Mouse (Mus musculus): ENCODE results near the gene Dcun1d2. TPM values are rescaled to one million over a fixed set of nuclear protein-coding genes. Genes with fewer than 3 reads are reported as not detected.
A peak's percentile ranks its signal among the peaks of the same experiment; 100 is the strongest.
"Not testable (repeated sequence)": the region's sequence is repeated elsewhere in the genome, so short reads cannot be mapped to it uniquely, and the experiment has no call there.

The Dcun1d2 gene
- polyA plus RNA-seq (2015; fragmentation: Nextera tagmentation; extraction: Ambion mirVana) = 19.2 and 20.3 TPM in 2 replicates

DNA sequence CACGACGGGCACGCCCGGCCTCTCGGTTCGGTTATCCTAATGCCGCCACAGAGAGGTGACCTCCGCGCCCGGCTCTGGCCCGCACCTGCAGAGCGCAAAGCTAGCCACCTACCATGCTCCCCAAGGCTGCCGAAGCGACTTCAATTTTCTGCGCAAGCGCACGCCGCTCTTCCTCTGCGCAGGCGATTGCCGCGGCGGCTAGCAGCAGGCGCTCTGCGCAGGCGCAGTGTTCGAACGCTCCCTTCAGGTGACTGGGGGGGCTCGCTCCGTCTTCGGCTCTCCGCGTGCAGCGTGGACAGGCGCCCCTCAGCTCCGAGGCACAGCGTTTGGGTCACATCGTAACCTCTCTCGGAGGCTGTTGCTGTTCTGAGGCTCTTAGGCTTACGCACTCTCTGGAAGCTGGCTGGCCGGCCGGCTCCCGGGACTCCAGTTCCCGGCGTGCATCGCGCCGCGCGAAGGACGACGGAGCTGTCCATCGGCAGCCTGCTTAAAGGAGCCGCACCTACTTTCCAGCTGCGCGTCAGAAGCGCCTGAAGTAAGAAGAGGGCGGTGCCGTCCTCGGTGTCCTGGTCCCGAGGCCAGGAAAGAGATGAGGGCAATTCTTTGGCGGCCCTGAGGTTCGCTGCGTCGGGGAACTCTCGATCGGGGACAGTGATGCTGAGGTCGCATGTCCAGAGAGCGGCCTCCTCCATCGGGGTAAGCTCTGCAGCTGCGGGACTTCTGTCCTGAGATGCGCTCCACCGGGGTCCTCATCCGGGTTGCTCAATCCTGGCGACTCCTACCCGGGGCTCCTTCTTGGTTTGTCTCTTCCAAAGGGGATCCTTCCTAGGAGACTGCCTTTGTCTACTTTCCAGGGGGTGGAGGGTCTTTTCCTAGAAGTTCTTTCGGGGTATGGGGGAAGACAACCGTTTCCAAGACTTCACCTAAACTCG, at the start of gene Dcun1d2, which contains the start of gene Tmco3:
Gene Dcun1d2, minus strand, starts transcription at position 440 of the 932 bp plus-strand sequence.
Gene Tmco3, plus strand, starts transcription at position 499 of the 932 bp plus-strand sequence.
- Histone ChIP-seq H3K9ac (peak within 1 kb of the TSS; percentile 68), H3K4me1 (peaks cover 16% of the 10 kb centered on the region; the same call in 1 of the 2 replicates), H3K27me3 (replicated peaks) (no peaks in the 10 kb centered on the region), H3K4me2 (peak within 1 kb of the TSS; percentile 72), H3K9me3 (no peaks in the 10 kb centered on the region), H3K27ac (peak within 1 kb of the TSS; percentile 98), H3K36me3 (0 out of 2 replicates have a peak, but pooled peaks cover 4% of the 10 kb centered on the region), H3K4me3 (replicated peaks) (peak within 1 kb of the TSS; percentile 78)
- under 1% methylated on average over 79 of the region's 79 CpGs for WGBS
- ATAC-seq (ENCODE audit: insufficient read depth, low FRiP score, low read depth) = peak; percentile 92

DNA sequence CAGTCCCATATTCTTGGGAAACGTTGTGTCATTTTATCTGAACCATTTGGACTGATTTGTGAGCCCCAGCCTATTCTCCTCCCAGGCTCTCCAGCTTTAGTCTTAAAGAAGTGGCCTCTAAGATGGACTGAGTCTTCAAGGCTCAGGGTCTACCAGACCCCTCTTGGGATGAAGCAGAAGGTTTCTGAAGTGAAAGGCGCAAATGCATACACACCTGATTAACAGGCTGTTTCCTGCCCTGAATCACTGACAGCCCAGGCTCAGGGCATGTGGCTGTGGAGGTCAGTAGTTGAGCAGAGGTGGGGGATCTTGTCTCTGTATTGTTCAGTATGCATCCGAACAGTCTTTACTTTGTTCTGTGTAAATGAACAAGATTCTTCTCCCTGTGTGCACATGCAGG, 49.7 kb upstream of the Dcun1d2 start:
- no peak for ATAC-seq (ENCODE audit: insufficient read depth, low FRiP score, low read depth)
- Histone ChIP-seq H3K4me3 (replicated peaks) (no peak overlapping the region), H3K4me1 (peaks cover 16% of the 10 kb centered on the region), H3K4me2 (0 out of 2 replicates have a peak overlapping the region, but pooled peaks have one; percentile 82), H3K9ac (no peak overlapping the region), H3K27me3 (replicated peaks) (no peaks in the 10 kb centered on the region), H3K9me3 (no peaks in the 10 kb centered on the region), H3K27ac (no peak overlapping the region; the same call in 1 of the 2 replicates), H3K36me3 (peaks cover 10% of the 10 kb centered on the region)
- 62% methylated on average over 3 of the region's 3 CpGs for WGBS

DNA sequence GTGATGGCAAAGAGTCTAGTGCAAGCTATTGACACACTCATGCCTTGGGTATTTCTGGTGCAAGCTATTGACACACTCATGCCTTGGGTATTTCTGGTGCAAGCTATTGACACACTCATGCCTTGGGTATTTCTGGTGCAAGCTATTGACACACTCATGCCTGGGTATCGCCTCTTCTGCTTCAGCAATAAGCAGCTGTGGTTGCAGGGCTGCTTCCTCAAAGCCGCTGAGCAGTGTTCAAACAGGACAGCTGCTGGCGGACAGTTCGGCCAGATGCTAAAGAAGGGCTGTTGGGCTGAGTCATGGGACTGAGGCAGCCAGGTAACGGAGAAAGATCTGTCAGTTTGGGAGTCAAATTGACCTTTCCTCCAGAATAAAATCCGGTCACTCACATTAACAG, 49.3 kb upstream of the Dcun1d2 start:
- H3K4me3 ChIP-seq (replicated peaks); H3K27me3 ChIP-seq (replicated peaks); H3K4me2 ChIP-seq; ATAC-seq (ENCODE audit: insufficient read depth, low FRiP score, low read depth); H3K36me3 ChIP-seq; H3K9ac ChIP-seq; H3K9me3 ChIP-seq; H3K27ac ChIP-seq: not testable (repeated sequence)
- WGBS = 58% methylated on average over 6 of the region's 6 CpGs
- H3K4me1 ChIP-seq = peaks cover 14% of the 10 kb centered on the region

DNA sequence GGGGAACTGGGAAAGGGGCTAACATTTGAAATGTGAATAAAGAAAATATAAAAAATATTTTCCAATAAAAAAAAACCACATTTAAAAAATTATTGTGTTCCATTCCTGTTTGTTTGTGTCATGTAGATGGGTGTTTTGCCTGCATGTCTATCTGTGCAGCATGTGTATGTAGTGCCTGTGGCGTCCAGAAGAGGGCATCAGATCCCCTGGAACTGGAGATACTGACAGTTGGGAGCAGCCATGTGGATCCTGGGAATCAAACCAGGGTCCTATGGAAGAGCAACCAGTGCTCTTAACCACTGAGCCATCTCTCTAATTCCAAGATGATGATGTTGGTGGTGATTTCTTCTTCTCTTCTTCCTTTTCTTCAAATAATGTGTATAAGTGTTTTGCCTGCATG, 46.7 kb upstream of the Dcun1d2 start:
- no peak for ATAC-seq (ENCODE audit: insufficient read depth, low FRiP score, low read depth)
- H3K4me2 ChIP-seq = no peak overlapping the region
- no peaks in the 10 kb centered on the region for H3K36me3 ChIP-seq
- no peak overlapping the region for H3K27ac ChIP-seq
- H3K9ac ChIP-seq = no peak overlapping the region
- 0 out of 2 replicates have a peak, but pooled peaks cover 3% of the 10 kb centered on the region for H3K4me1 ChIP-seq
- no peaks in the 10 kb centered on the region for H3K27me3 ChIP-seq (replicated peaks)
- no peak overlapping the region for H3K4me3 ChIP-seq (replicated peaks)
- 63% methylated on average over 1 of the region's 1 CpGs for WGBS
- no peaks in the 10 kb centered on the region for H3K9me3 ChIP-seq

DNA sequence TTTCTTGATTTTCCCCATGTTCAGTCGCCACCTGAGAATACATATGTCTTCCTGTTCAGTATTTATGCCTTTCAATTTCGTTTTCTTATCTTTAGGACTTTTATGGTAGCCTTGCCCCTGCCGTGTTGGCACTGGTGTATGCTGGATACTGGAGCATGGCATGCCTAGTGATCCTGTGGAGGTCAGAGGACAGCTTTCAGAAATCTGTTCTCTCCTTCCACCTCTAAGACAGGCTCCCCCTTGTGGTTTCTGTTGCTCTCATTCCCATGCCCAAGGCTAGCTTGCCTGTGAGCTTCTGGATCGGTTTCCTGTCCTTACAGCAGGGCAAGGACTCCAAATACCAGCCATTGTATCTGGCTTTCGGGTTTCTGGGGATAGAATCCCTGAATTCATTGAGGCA, 38.7 kb upstream of the Dcun1d2 start:
- Histone ChIP-seq H3K27me3 (replicated peaks) (no peaks in the 10 kb centered on the region), H3K27ac (no peak overlapping the region), H3K9ac (no peak overlapping the region), H3K4me2 (no peak overlapping the region), H3K4me1 (no peaks in the 10 kb centered on the region), H3K4me3 (replicated peaks) (no peak overlapping the region), H3K36me3 (0 out of 2 replicates have a peak, but pooled peaks cover 5% of the 10 kb centered on the region), H3K9me3 (no peaks in the 10 kb centered on the region)
- WGBS = 28% methylated on average over 5 of the region's 5 CpGs
- no peak for ATAC-seq (ENCODE audit: insufficient read depth, low FRiP score, low read depth)

DNA sequence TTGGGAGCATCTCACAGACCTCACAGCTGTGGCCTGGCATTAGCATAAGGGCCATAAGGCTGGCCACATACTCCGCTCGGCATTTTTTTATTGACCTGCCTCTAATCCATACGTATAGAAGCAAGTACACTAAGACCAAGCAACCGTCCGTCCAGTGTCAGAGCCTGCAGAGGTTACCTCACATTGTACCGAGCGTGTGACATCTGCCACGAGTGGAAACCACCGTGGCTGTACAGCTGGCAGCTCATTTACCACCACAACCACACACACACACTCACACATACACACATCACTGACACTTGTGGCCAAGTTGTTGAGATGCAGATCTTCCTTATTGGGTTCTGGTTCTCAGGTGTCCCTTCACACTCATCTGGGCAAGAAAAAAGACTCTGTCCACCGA, 28.7 kb upstream of the Dcun1d2 start:
- no peak for ATAC-seq (ENCODE audit: insufficient read depth, low FRiP score, low read depth)
- WGBS = 88% methylated on average over 10 of the region's 10 CpGs
- Histone ChIP-seq H3K36me3 (peaks cover 10% of the 10 kb centered on the region), H3K27ac (no peak overlapping the region), H3K4me2 (no peak overlapping the region), H3K27me3 (replicated peaks) (no peaks in the 10 kb centered on the region), H3K9me3 (no peaks in the 10 kb centered on the region), H3K4me1 (no peaks in the 10 kb centered on the region), H3K4me3 (replicated peaks) (no peak overlapping the region), H3K9ac (no peak overlapping the region)

DNA sequence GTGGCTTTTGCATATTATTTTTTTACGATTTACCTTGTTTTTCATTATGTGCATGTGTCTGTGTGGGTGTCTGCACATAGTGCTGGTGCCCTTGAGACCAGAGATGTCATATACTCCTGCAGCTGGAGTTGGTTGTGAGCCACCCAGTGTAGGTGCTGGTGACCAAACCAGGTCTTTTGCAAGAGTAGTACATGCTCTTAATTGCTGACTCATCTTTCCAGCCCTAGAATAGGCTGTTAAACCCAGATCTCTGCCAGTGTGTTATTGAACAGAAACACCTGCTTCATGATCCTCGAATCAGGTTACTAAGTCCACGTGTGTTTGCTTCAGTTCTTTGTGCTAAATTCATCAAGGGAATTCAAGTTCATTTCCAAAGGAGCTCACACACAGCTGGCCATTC, 27.0 kb upstream of the Dcun1d2 start:
- H3K27me3 ChIP-seq (replicated peaks) = no peaks in the 10 kb centered on the region
- no peak overlapping the region for H3K4me2 ChIP-seq
- no peak overlapping the region for H3K27ac ChIP-seq
- WGBS = 81% methylated on average over 3 of the region's 3 CpGs
- no peak overlapping the region for H3K4me3 ChIP-seq (replicated peaks)
- no peaks in the 10 kb centered on the region for H3K4me1 ChIP-seq
- no peak for ATAC-seq (ENCODE audit: insufficient read depth, low FRiP score, low read depth)
- H3K9ac ChIP-seq = no peak overlapping the region
- H3K36me3 ChIP-seq = peaks cover 10% of the 10 kb centered on the region
- H3K9me3 ChIP-seq = no peaks in the 10 kb centered on the region

DNA sequence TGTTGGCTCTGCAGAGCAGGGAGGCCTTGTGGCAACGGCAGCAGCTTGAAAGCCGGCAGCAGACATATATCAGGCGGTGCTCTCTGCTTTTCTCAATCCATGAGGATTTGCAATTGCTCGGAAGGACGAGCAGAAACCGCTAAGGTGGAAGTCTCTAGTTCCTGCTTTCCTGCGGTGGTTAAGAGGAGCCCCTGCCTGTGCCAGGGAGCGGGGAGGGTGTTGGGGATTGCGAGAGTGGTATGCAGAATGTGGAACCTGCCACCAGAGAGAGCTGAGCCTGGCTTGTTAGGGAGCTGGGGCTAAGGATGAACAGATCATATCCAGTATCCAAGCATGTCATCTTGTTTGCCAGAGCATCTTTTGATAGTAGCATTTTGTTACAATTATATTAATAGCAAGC, 19.0 kb upstream of the Dcun1d2 start:
- Histone ChIP-seq H3K9me3 (no peaks in the 10 kb centered on the region), H3K36me3 (peaks cover 22% of the 10 kb centered on the region), H3K9ac (no peak overlapping the region), H3K4me2 (no peak overlapping the region), H3K4me3 (replicated peaks) (no peak overlapping the region), H3K27ac (no peak overlapping the region), H3K4me1 (no peaks in the 10 kb centered on the region), H3K27me3 (replicated peaks) (no peaks in the 10 kb centered on the region)
- no peak for ATAC-seq (ENCODE audit: insufficient read depth, low FRiP score, low read depth)
- WGBS = 79% methylated on average over 9 of the region's 9 CpGs

DNA sequence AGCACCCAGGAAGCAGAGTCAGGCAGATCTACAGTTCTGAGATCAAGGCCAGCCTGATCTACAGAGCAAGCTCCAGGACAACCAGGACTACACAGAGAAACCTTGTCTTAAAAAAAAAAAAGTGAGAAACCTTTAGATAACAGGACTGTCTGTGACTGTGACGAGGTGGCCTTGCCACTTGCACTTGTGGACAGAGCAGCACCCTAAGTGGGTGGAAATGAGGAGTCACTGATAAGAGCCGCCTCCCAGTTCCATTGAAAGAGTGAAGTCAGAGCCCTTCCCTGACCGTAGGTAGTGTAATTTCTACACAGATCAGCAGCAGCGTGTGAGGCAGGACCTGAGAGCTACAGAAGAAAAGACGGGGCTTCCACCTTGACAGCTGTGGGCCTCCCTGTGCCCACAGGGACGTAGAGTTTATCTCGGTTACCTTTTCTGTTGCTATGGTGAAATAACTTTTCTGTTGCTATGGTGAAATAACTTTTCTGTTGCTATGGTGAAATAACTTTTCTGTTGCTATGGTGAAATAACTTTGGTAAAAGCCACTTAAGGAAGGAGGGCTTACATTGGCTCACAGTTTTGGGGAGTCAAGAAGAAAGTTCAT, 18.5 kb upstream of the Dcun1d2 start:
- H3K4me1 ChIP-seq = no peaks in the 10 kb centered on the region

DNA sequence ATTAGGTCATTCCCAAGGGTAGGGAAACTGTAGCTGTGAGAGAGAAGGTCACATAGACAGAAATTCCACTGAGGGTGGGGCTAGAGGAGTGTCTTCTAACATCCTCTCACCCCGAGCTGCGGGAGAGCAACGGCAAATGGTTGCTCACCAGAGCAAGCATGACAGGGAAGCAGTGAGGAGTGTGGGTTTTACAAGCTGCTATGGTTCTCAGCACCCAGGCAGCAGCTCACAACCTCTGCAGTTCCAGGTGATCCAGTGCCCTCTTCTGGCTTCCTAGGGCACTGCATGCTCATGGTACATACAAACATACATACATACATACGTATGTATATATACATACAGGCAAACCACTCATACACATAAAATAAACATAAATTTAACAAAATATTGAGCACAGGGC, 18.0 kb upstream of the Dcun1d2 start:
- no peak overlapping the region for H3K4me2 ChIP-seq
- WGBS = 94% methylated on average over 4 of the region's 4 CpGs

More for the DNA sequence above, 18.5 kb upstream of the Dcun1d2 start:
- Histone ChIP-seq H3K9me3 (no peaks in the 10 kb centered on the region), H3K36me3 (peaks cover 22% of the 10 kb centered on the region), H3K4me3 (replicated peaks) (no peak overlapping the region), H3K27me3 (replicated peaks) (no peaks in the 10 kb centered on the region), H3K27ac (no peak overlapping the region), H3K9ac (no peak overlapping the region), H3K4me2 (no peak overlapping the region)
- WGBS = 67% methylated on average over 7 of the region's 7 CpGs
- ATAC-seq (ENCODE audit: insufficient read depth, low FRiP score, low read depth) = no peak

DNA sequence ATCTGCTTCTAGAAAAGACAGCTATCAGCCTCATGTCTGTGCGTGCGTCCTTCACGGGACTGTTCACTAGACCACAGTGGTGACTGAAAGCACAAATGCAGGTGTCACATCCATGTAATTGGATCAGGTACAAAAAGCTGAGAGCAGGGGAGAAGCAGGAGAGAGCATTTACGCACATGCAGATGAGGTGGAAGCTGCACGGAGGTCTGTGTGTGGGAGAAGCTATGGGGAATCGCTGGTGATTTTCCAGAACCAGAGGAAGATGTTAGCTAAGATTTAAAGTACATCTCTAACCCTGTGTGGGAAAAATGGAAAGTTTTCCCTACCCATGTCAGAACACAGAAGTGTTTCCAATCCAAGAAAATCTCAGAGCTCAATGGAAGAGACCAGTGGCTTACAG, 17.5 kb upstream of the Dcun1d2 start:
- no peak for ATAC-seq (ENCODE audit: insufficient read depth, low FRiP score, low read depth)
- no peak overlapping the region for H3K27ac ChIP-seq
- WGBS = 92% methylated on average over 6 of the region's 6 CpGs
- H3K9ac ChIP-seq = no peak overlapping the region
- no peaks in the 10 kb centered on the region for H3K4me1 ChIP-seq
- H3K27me3 ChIP-seq (replicated peaks) = no peaks in the 10 kb centered on the region
- no peak overlapping the region for H3K4me3 ChIP-seq (replicated peaks)
- no peaks in the 10 kb centered on the region for H3K9me3 ChIP-seq
- peaks cover 22% of the 10 kb centered on the region for H3K36me3 ChIP-seq
- H3K4me2 ChIP-seq = no peak overlapping the region

More for the DNA sequence above, 18.0 kb upstream of the Dcun1d2 start:
- no peak overlapping the region for H3K4me3 ChIP-seq (replicated peaks)
- no peaks in the 10 kb centered on the region for H3K27me3 ChIP-seq (replicated peaks)
- H3K9me3 ChIP-seq = no peaks in the 10 kb centered on the region
- H3K36me3 ChIP-seq = peaks cover 22% of the 10 kb centered on the region
- ATAC-seq (ENCODE audit: insufficient read depth, low FRiP score, low read depth) = no peak
- no peaks in the 10 kb centered on the region for H3K4me1 ChIP-seq
- no peak overlapping the region for H3K27ac ChIP-seq
- H3K9ac ChIP-seq = no peak overlapping the region

DNA sequence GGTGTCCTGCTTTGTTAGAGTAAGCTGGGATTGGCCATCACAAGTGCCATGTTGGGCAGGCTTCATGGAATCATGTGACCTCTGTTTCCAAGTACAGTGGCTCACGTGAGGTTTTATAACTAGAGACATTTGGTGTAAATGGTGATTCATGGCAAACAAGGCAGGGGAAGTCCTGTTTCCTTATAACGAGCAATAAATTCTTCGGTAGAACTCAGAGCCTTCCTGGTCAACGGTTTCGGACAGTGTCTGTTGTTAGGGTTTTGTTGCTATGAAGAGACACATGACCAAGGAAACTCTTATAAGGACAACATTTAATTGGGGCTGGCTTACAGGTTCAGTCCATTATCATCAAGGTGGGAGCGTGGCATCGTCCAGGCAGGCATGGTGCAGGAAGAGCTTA, 13.1 kb upstream of the Dcun1d2 start:
- no peaks in the 10 kb centered on the region for H3K4me1 ChIP-seq
- no peak for ATAC-seq (ENCODE audit: insufficient read depth, low FRiP score, low read depth)
- no peak overlapping the region for H3K27ac ChIP-seq
- H3K9me3 ChIP-seq = no peaks in the 10 kb centered on the region
- H3K36me3 ChIP-seq = peaks cover 42% of the 10 kb centered on the region
- no peak overlapping the region for H3K9ac ChIP-seq
- H3K4me2 ChIP-seq = no peak overlapping the region
- no peak overlapping the region for H3K4me3 ChIP-seq (replicated peaks)
- 94% methylated on average over 7 of the region's 7 CpGs for whole genome bisulfite sequencing
- H3K27me3 ChIP-seq (replicated peaks) = no peaks in the 10 kb centered on the region

All from stomach, embryonic 15.5 days (tissue).